Mouse (Mus musculus) telencephalon, adult 2 months (tissue): Measurements from ENCODE around the gene Ccnl2.
A peak's percentile ranks its signal among the peaks of the same experiment; 100 is the strongest.

Experiments
- DNase-seq: peaks from one replicate; pipeline ENCODE4 v3.0.0-alpha.2; 2011; ENCODE audit warnings: low read depth, low spot score

The Ccnl2 gene

DNA sequence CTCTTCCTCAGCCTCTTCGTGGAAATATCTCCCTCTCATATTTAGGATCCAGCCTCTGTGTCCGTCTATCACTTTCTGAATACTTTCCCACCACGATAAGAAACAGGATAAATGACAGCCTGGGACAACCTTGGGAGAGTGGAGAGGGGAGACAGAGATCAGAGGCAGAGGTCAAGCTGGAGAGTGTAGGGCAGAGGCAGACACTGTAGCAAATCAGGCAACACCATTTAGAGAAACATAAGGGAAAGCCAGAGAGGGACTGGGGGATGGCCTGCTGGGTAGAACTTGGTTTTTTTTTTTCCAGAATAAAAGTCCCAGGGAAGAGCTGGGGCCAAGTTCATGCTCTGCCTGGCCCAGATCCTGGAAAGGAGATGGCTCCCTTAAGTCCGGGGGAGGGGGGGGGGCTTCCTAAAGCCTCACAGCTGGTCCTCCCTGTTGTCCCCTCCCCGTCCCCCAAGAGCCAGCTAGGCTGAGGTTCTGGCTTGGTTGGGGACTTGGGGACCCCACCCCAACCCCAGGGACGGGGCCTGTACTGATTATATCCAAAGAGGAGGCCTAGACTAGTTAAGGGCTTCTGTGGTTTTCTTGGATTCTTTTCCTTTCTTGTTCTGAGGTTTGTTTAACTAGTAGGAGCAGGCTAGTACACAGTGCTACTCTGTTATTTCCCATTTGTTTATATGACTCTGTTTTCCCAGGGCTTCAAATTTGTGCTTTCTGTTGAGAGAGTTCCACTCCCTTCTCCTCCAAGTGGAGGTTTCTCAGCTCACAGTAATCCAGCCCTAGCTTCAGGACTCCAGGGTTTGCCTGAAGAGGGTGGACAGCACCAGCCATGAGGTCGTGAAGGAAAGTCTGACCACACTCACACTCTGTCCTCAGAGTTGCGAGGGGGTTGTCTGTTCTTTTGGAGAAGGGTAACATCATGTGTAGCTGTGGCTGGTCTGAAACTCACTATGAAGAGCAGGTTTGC lies 26.2 kb downstream of the Ccnl2 start:
- no peak for DNase-seq

DNA sequence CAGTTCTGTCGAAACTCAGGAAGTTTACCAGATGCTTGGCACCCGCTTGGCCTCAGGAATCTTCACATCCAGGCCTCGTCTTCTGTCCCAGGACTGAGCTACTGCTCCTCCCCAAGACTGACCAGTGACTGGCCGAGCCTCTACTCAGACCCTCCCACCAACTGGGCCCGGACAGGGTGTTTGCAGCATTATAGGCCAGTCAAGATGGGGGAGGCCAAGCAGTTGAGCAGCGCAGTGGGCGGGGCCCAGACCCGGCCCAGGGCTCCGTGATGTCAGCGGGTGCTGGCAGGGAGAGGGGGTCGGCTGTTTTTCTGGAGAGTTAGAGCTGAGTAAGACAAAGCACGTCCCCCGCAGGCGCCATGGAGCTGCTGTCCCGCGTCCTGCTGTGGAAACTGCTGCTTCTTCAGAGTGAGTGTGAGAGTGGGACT lies 27.2 kb downstream of the Ccnl2 start, which contains the start of gene Mxra8:
Gene Mxra8, plus strand, starts transcription at position 198 of the 428 bp plus-strand sequence.
- no peak for DNase-seq

DNA sequence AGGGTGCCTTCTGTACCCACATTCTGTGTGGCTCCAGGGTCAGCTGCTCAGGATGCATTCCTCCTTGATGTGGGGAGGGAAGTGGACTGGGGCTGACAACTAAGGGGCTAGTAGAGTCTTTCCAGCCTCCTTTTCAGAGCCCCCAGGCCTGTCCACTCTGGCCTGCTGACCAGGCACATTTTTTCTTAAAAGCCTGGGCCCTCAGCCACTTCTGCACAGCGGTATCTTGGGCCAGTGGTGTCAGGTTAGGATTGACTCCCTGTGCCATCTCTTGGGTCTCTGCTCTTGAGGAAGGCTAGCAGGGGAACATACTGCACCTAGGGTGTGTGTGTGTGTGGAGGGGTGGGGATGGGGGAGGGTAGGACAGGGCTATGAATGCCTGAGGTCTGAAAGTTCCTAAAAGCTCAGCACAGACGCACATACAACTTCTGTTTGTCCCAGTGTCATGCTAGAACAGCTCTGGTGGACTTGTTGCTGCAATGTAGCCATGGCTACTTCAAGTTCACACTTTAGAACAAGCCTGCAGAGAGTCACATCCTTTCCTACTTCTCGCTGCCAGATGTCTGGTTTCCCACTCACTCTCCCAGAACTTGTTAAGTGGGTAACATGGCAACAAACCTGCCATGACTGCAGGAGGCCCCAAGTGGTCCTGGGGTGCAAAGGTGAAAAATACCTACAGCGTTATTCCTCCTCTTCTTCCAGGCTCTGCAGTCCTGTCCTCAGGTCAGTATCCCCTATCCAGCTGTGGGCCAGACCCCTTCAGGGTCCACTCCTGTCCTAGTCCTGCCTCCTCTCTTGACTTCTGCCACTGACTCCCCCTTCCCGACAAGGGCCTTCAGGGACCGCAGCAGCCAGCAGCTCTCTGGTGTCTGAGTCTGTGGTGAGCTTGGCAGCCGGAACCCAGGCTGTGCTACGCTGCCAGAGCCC lies 28.1 kb downstream of the Ccnl2 start:
- no peak for DNase-seq

DNA sequence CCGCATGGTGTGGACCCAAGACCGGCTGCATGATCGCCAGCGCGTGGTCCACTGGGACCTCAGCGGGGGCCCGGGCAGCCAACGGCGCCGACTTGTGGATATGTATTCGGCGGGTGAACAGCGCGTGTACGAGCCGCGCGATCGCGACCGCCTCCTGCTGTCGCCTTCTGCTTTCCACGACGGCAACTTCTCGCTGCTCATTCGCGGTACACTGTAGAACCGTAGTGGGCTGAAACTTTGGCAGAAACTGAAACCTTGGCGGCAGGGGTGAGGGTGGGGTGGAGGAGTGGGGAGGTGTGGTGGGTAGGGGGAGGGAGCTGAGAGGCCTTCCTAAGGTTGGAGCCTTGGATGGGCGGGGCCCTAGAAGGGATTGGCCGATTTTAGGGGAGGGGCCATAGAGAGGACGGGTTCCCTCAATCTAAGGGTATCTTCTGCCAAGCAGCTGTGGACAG lies 28.7 kb downstream of the Ccnl2 start:
- no peak for DNase-seq

DNA sequence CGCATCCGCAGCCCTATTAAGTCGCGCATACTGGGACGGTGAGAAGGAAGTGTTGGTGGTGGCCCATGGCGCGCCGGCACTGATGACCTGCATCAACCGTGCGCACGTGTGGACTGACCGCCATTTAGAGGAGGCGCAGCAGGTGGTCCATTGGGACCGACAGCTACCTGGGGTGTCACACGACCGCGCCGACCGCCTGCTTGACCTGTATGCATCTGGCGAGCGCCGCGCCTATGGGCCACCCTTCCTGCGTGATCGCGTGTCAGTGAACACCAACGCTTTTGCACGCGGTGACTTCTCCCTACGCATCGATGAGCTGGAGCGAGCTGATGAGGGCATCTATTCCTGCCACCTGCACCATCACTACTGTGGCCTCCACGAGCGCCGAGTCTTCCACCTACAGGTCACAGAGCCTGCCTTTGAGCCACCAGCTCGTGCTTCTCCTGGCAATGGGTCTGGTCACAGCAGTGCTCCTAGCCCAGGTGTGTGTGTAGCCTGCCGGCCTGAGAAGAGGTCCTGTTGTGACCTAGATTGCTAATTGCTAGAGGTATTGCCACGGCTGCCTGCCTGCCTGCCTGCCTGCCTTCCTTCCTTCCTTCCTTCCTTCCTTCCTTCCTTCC lies 29.5 kb downstream of the Ccnl2 start:
- DNase-seq = no peak

DNA sequence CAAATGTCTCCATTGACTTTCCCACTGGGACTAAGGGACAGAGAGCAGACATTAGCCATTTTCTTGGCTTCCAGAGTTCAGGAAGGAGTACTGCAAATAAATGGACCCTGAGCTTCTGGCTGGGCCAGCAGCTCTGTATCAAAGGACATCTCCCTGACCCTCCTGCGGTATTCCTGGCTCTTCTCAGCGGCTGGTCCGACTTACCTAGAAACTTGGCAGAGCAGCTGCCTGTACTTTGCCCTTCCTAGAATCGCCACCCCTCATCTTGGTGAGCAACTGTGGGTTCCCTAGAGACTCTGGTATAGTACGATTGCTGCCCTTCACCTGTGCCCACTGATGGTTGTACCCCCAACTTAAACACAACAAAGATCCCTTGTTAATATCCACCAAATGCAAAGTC lies 30.9 kb downstream of the Ccnl2 start:
- no peak for DNase-seq

DNA sequence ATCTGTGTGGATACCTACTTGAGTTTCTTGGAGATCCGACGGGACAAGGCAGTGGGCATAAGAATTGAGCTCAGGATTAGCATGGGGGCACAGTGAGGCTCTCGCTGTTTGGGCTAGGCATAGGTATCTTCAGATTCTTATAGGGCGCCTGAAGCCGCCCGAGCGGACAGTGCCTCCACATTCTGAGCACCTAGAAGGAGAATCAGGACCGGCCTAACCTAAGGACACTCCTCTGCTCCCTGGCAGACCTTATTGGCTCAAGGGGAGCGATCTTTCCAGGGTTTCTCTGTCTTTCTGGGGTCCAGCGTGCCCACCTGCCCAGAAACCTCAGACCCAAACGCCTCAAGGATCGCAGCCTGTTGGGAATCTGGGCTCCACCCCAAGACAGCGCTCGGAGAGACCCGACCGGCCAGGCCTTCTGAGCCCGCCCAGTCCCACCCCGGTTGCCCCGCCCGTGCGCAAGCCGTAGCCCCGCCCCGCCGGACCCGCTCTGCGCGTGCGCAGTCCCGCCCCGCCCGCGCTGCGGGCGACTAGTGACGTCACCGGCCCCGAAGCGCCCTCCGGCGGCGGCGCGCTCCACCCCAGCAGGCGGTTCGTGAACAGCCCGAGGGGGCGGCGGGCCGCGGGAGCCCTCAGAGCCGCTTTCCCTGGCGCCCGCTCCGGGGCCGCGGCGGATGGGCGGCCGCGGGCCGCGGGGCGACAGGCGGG lies 34.7 kb downstream of the Ccnl2 start, which contains the start of gene Dvl1:
Gene Dvl1, plus strand, starts transcription at position 532 of the 708 bp plus-strand sequence.
- DNase-seq = peak; percentile 77

DNA sequence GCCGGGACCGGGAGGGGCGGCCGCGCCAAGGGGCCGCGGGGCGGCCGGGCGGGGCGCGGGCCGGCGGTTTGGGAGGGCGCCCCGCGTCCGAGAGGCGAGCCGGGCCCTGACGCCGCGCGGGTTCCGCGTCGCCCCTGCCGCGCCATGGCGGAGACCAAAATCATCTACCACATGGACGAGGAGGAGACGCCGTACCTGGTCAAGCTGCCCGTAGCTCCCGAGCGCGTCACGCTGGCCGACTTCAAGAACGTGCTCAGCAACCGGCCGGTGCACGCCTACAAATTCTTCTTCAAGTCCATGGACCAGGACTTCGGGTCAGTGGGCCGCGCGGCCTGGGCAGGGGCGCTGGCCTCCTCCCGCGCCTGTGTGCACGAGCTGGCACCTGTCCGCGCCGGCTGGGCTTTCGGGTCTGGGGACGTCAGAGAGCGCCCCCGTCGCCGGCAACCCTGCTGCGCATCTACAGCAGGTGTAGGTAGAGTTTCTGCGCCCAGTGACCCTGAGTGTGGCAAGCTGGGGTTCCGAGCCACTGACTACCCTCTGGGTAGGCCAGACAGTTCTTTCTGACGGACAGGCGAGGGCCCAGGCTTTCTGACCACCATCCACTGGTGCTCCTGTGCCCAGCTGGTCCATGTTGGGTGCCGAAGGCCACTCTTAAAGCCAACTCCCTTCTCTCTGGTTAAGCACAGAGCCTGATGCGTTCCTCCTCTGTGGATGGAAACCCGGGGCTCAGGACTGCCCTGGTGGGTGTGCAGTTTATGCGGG lies 35.5 kb downstream of the Ccnl2 start:
- DNase-seq = no peak

DNA sequence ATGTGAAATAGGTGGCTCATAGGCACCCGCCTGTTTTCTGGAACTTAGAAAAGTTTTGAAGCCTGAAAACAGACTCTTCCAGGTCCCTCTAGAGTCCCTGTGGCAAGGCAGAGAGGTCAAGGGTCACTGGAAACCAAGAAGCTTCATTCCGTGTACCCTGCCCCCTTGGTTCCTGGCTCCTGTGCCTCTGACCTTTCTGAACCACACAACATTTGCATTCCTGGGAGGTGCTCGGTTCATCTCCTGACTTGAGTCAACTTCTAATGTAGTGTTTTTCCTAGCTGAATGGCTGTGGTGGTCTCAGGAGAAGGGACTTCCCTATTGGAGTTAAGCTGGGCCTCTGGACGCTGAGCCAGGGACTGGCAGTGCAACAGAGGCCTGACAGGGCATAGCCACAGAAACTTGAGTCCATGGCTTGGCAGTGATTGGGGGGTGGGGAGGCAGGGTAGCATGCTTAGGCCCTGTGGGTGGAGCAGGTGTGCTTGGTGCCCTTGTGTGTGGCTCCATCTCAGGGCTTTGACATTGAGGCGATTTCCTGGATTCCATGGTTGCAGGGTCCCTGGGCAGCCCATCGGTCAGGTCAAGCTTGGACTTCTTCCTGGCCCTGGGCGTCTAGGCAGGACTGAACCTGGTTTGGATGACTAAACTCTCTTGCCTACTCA lies 36.3 kb downstream of the Ccnl2 start:
- no peak for DNase-seq

DNA sequence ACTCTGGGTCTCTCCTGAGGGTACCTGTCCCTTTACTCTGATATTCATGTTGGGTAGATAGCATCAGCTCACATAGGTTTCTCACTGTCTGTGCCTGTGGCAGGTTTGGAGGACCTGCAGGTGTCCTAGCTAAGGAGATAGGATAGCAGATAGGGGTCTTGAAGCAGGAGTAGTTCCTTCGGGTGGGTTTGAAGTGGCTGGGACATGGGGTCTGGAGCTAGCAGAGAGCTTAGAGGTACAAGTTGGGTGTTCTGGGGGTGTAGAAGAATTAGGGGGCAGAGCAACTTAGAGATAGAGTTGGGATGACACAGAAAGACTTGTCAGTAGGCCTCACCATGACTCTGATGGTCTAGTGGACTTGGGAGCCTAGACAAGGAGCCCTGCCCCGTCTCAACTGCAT lies 37.1 kb downstream of the Ccnl2 start:
- DNase-seq = no peak

DNA sequence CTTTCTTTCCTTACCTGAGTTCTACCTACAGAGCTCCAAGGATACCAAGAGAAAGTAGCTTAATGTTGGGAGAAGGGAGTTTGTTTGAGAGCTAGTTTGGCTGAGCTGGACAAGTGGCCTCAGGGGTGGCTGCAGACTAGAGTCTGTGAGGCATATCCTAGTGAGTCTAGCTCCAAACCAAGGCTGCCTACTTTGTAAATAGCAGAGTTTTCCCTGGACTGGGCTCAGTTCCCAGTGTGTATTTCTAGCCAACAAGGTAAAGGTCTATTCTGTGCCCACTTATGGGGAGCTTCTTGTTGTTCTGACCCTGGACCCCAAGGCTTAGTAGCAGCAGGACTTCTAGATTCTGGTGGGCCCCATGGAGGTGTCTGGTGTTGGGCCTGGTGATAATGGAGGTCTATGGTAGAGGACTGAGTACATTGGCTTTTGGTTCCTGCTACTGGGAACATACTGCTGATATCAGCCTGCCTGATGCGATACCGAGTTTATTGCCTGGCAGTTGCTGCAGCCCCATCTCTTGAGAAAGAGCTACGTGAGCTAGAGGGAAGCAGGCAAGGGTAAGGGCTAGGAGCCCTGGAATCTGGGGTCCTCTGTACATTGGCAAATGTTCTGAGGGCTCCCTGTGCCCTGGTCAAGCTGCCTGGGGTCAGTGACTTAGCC lies 37.6 kb downstream of the Ccnl2 start:
- no peak for DNase-seq

DNA sequence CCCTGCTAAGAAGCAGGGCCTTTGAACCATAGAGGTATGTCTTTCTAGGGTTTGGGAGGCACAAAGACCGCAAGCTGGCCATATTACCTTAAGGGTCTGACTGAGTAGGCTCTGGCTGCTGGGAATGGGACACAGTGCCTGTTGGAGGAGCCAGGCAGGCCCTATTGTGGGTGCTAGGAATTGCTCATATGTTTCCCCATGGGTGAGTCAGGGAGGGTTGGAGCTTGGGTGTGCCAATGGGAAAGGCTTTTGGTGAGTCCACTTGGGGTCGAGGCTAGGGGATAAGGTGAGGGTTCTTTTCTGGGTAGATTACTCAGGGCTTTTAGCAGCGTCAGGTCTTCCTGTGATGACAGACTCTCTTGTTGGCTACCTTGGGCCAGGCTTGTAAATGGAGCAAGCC lies 39.1 kb downstream of the Ccnl2 start:
- no peak for DNase-seq

DNA sequence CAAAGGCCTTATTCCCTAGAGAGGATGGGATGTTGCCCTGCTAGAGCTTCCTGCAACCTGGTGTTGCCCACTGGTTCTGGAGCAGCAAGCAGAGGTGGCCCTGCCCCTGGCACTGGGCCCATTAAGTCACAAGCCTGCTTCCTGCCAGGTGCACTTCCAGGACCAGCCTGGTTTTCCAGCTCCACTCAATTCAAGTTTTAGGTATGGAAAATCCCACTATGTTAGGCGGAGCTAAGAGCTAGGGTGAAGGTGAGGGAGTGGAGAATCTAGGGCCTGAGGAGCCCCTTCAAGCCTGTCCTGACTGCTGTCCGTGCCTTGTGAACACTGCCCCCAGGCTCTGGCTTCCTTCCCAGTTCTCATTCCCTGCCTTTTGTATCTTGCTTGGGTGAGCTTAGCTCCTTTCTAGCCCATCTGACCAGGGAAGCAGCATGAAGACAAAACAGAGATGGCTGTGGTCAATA lies 39.7 kb downstream of the Ccnl2 start:
- DNase-seq = no peak

DNA sequence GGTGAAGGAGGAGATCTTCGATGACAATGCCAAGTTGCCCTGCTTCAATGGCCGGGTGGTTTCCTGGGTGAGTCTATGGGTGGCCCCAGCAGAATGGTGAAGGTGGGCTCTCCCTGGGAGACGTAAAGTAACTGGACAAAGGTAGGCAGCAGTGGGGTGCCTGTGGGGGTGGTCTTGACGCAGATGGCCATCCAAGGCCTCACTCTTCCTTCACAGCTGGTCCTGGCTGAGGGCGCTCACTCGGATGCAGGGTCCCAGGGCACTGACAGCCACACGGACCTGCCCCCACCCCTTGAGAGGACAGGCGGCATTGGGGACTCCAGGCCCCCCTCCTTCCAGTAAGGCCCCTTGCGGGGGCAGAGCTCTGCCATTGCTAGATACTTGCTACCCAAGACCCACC lies 41.1 kb downstream of the Ccnl2 start:
- DNase-seq = no peak

DNA sequence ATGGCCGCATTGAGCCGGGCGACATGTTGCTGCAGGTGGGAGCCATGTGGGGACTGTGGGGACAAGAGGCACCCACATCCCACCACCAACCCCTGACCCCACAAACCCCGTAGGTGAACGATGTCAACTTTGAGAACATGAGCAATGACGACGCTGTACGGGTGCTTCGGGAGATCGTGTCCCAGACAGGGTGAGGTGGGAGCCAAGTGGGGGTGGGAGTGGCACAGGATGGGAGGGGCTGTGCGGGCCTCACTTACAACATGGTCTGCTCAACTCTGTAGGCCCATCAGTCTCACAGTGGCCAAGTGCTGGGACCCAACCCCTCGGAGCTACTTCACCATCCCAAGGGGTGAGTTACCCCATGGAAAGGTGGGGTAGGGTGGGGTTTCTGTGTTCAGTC lies 42.7 kb downstream of the Ccnl2 start:
- no peak for DNase-seq

DNA sequence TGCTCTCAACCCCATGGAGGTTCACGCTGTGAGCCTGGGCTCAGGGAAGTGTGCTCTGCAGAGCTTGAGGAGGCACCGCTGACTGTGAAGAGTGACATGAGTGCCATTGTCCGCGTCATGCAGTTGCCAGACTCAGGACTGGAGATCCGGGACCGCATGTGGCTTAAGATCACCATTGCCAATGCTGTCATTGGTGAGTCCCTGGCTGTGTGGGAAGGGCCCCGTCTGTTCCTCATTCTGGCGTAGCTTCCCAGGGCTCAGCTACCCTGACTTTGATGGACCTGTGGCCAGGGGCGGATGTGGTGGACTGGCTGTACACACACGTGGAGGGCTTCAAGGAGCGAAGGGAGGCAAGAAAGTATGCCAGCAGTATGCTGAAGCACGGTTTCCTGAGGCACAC lies 43.8 kb downstream of the Ccnl2 start:
- no peak for DNase-seq

DNA sequence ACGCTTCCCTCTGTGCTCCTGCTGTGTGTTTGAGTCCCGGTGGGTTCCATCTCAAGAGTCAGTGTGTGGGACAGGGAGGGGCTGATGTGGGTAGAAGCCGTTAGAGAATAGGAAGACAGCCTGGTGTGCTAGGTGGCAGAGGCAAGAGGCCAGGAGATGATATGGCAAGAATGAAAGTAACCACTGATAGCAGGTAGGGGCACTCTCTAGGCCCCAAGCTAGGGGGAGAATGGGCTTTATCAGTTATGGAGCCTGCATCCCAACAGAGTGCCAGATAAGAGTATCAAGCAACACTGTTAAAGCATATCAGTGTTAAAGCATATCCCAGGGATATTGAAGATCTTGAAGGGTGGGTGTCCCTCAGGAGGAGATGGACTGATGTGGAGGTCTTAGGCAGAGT lies 44.6 kb downstream of the Ccnl2 start:
- no peak for DNase-seq

DNA sequence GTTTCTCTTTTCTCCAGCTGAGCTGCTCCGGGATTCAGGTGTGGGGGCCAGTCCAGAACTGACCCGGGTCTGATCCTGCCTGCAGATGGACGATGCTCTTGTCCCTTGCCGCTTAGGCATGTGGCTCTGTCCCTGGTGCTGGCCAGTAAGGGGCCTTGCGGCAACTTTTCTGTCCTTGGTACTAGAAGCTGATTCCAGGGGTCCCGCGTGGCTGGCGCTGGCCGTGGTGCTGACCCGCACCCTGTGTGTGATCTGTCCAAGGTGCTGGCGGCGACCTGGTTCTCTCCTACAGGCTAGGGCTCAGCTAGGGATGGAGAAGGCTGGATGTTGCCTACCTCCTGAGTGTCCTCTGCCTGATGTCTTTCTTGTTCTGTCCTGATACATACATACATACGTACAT lies 47.0 kb downstream of the Ccnl2 start:
- DNase-seq = no peak

DNA sequence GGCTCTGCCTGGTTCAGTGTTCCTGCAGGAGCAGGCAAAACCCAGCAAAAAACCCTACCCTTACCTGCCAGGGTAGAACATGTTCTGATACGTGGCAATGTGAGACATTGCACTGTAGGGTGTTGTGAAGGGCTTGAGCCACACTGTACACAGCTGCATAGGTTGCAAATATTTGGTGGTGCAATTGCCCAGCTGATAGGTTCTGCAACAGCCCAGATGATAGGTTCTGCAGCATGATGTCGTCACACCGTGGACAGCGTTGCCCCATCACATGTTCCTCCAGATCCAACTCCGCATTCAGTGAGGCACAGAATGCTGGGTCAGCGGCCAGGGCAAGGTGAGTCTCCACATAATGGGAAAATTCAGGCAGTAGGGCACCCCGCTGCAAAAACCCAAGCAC lies 49.5 kb downstream of the Ccnl2 start:
- no peak for DNase-seq
